Mouse (Mus musculus): ENCODE measurements around the gene B4galt4.

- TF ChIP-seq ZNF384 (IDR thresholded peaks at IDR 0.05; ENCODE audit: low read depth, low read length) (no peak), ZC3H11A (IDR thresholded peaks at IDR 0.05; ENCODE audit: borderline replicate concordance, low read depth, low read length) (no peak), HCFC1 (IDR thresholded peaks at IDR 0.05; ENCODE audit: borderline replicate concordance, insufficient read depth, low read length) (no peak)
These were observed 46.5 kb upstream of the B4galt4 start for GRCm38 (mm10) chr16:38695557-38695956.

Data from ES-E14 (cell line).